Mouse (Mus musculus): ENCODE results near the gene Jagn1. TPM values are rescaled to one million over a fixed set of nuclear protein-coding genes. Genes with fewer than 3 reads are reported as not detected.

Gene Jagn1
- polyA plus RNA-seq, 1 experiment from 2014 or later, result 86.0 TPM

DNA sequence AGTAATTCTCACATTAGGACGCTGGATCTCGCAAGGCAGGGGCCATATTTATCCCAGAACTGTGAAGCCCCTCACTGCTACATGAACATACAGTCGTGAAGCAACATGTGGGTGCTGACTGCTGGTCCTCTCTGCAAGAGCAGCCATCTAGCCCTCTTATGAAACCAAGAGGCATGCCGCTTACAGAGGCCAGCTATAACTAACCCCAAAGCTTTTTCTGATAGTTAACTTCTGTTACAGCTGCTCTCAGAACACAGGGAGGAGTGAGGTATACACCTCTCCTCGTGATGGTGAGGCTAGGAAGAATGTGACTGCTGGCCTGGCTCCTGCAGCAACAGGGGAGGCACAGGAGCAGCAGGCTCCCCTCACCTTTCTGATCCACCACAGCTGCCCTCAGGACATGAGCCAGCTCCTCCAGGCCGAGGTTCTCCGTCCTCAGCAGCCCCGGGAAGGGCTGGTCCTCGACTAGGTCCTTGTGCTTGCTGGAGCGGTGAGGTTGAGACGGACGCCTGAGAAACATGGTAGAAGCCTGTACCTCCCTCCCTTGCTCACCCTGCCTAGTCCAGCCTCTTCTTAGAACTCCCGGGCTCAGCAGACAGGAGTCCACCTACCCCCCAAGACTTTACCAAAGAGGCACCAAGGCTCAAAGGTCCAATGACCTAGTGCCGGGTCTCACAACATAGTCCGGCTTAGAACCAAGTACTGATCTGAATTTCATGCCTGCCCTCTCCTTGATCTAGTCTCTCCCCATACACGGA lies 23.7 kb upstream of the Jagn1 start:
- peak; percentile 58 for ATAC-seq
- 14% methylated on average over 16 of the region's 16 CpGs for WGBS
- peaks cover 24% of the 10 kb centered on the region for H3K36me3 ChIP-seq (ENCODE audit: poor library complexity, severe bottlenecking)
- no peaks in the 10 kb centered on the region for H3K27me3 ChIP-seq
- H3K4me3 ChIP-seq, result peak overlapping the region; percentile 58
- H3K27ac ChIP-seq, result no peak overlapping the region
- peaks cover 13% of the 10 kb centered on the region for H3K4me1 ChIP-seq
- peak overlapping the region; percentile 74 for H3K4me2 ChIP-seq
- peak overlapping the region; percentile 73 for H3K9ac ChIP-seq
- no peaks in the 10 kb centered on the region for H3K9me3 ChIP-seq (replicated peaks)

DNA sequence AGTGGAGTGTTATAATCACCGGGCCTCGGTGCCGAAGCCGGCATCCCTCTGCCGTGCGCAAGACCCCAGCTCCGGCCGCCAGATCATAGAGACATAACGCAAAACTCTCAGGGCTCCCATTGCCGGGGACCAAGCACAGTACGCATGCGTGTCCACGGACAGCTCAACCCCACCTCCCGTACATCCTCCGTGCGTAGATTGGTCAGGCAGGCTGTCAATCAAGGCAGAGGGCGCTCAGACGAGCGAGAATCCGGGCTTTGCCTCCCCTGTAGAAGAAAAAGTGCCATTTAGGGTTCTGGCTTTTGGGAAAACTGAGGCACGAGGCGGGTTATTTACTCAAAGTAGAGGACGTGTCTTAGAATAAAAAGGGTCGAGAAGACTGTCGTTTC lies 23.2 kb upstream of the Jagn1 start, which contains the start of gene Rpusd3:
Gene Rpusd3 (minus strand): TSS at position 142 of the 389 bp plus-strand sequence.
- under 1% methylated on average over 25 of the region's 25 CpGs for WGBS
- Histone ChIP-seq H3K27me3 (no peaks in the 10 kb centered on the region), H3K27ac (no peak within 1 kb of the TSS)

DNA sequence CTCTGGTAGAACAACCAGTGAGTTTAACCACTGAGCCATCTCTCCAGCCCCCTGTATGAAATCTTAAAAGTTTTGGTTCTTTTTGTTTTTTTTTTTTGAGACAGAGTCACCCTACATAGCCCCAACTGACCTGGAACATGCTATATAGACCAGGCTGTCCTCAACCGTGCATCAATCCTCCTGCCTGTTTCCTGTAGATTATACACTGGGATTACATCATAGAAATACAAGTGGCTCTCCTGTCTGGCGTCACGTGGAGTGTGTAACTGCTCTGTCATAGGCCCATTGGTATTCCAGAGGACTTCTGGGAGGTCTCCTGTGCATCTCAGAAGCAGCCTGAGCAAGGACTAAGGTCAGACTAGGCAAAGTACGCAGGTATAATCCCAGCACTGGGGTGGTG lies 19.4 kb upstream of the Jagn1 start:
- Histone ChIP-seq H3K9ac (no peak overlapping the region), H3K36me3 (ENCODE audit: poor library complexity, severe bottlenecking) (no peaks in the 10 kb centered on the region), H3K4me2 (no peak overlapping the region), H3K27me3 (0 out of 2 replicates have a peak, but pooled peaks cover 5% of the 10 kb centered on the region), H3K27ac (no peak overlapping the region), H3K9me3 (replicated peaks) (peaks cover 5% of the 10 kb centered on the region), H3K4me3 (no peak overlapping the region), H3K4me1 (peaks cover 7% of the 10 kb centered on the region)
- no peak for ATAC-seq
- 79% methylated on average over 4 of the region's 4 CpGs for WGBS

More for the DNA sequence above, 23.2 kb upstream of the Jagn1 start, which contains the start of gene Rpusd3:
- Histone ChIP-seq H3K4me1 (peaks cover 13% of the 10 kb centered on the region), H3K4me2 (peak within 1 kb of the TSS; percentile 74), H3K9me3 (replicated peaks) (no peaks in the 10 kb centered on the region), H3K4me3 (peak within 1 kb of the TSS; percentile 58), H3K9ac (peak within 1 kb of the TSS; percentile 73), H3K36me3 (ENCODE audit: poor library complexity, severe bottlenecking) (peaks cover 24% of the 10 kb centered on the region)
- peak; percentile 99 for ATAC-seq

DNA sequence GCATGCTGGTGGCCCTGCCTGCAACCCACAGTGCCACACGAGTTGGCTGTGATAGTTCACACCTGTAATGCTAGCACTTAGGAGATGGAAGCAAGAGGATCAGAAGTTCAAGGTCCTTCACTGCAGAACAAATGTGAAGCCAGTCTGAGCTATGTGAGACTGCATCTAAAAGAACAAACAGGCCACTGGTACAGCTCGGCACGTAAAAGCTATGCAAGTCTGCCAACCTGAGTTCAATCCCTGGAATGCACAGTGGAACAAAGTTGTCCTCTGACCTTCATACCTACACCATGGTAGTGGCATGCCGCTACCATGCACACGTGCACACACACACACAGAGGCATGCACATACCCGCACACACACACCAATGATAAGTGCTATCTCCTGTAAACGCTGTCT lies 18.2 kb upstream of the Jagn1 start:
- 83% methylated on average over 7 of the region's 7 CpGs for WGBS
- no peak for ATAC-seq
- Histone ChIP-seq H3K27ac (no peak overlapping the region), H3K9me3 (replicated peaks) (peaks cover 5% of the 10 kb centered on the region), H3K4me1 (no peaks in the 10 kb centered on the region), H3K9ac (no peak overlapping the region), H3K27me3 (0 out of 2 replicates have a peak, but pooled peaks cover 5% of the 10 kb centered on the region), H3K4me2 (no peak overlapping the region), H3K36me3 (ENCODE audit: poor library complexity, severe bottlenecking) (no peaks in the 10 kb centered on the region), H3K4me3 (no peak overlapping the region)

DNA sequence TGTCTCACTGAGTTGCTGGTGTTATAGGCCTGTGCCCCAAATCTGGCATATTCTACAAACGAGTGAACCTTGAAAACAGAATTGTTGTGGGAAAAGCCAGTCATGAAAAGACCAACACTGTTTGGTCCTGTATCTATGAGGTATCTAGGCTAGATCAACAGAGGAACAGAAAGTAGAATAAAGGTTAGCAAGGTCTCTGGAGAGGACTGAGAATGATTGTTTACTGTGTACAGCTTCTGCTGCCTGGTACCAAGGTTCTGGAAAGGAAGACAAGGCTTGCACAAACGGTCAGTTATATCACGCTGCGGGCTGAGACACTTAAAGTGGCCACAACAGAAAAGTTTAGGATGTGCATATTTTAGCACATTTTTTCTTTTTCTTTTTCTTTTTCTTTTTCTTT lies 15.7 kb upstream of the Jagn1 start:
- Histone ChIP-seq H3K4me3 (no peak overlapping the region), H3K27ac (no peak overlapping the region), H3K4me1 (no peaks in the 10 kb centered on the region), H3K36me3 (ENCODE audit: poor library complexity, severe bottlenecking) (no peaks in the 10 kb centered on the region), H3K9ac (no peak overlapping the region), H3K9me3 (replicated peaks) (peaks cover 5% of the 10 kb centered on the region), H3K4me2 (no peak overlapping the region), H3K27me3 (0 out of 2 replicates have a peak, but pooled peaks cover 5% of the 10 kb centered on the region)
- WGBS, result 91% methylated on average over 4 of the region's 4 CpGs
- ATAC-seq, result no peak

DNA sequence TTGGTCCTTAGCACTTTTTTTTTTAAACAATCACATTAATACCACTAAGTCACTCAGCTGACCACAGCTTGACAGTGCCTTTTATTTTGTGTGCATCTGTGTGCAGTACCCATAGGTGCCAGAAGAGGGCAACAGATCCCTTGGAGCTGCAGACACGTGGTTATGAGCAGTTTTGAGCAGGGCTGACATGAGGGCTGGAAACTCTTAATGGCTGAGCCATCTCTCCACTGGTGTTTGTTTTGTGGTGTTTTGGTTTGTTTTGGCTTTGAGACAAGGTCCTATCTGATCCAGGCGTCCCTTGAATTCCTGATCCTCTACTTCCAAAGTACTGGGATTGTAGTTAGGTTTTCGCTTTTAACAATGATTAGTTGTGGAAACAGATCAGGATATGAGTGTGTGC lies 15.0 kb upstream of the Jagn1 start:
- 68% methylated on average over 3 of the region's 3 CpGs for WGBS
- H3K9me3 ChIP-seq (replicated peaks), result peaks cover 5% of the 10 kb centered on the region
- no peak overlapping the region for H3K4me3 ChIP-seq
- H3K36me3 ChIP-seq (ENCODE audit: poor library complexity, severe bottlenecking), result no peaks in the 10 kb centered on the region
- ATAC-seq, result no peak
- H3K4me1 ChIP-seq, result no peaks in the 10 kb centered on the region
- H3K9ac ChIP-seq, result no peak overlapping the region
- no peak overlapping the region for H3K4me2 ChIP-seq
- 0 out of 2 replicates have a peak, but pooled peaks cover 5% of the 10 kb centered on the region for H3K27me3 ChIP-seq
- H3K27ac ChIP-seq, result no peak overlapping the region

DNA sequence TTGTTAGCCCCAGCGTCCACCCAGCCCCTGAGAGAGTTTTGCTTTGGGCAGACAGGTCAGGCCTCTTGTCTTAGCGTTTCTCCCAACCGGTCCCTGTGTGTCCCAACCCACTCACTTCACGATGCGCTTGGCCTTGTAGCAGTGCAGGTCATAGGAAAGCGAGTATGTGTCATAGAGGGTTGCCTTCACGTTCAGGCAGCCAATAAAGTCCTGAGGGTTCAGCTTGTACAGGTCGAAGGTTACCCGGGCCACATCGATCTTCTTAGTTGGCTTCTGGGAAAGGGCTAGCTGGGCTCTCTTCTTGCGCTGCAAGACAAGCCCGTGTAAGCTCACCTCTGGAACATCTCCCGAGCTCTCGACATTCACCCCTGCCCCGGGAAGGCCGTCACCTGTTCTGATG lies 14.4 kb upstream of the Jagn1 start:
- Histone ChIP-seq H3K4me1 (no peaks in the 10 kb centered on the region), H3K36me3 (ENCODE audit: poor library complexity, severe bottlenecking) (no peaks in the 10 kb centered on the region), H3K9me3 (replicated peaks) (peaks cover 5% of the 10 kb centered on the region), H3K27ac (no peak overlapping the region), H3K9ac (no peak overlapping the region), H3K4me2 (no peak overlapping the region), H3K4me3 (no peak overlapping the region), H3K27me3 (0 out of 2 replicates have a peak, but pooled peaks cover 5% of the 10 kb centered on the region)
- no peak for ATAC-seq
- 93% methylated on average over 16 of the region's 16 CpGs for WGBS

DNA sequence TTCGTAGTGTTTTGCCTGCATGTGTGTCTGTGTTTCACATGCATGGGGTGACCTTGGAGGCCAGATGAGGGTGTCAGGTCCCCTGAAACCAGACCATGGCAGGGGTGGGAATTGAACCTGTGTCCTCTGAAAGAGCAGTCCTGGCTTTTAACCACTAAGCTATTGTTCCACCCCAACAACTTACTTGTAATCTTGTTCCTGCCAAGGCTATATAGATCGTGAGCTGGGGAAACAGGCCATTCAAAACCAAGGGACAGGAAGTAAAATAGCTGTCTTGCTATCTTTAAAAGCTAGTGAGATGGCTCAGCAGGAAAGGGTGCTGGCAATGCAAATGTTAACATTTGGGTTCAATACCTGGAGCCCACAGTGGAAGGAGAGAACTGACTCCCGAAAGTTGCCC lies 12.4 kb upstream of the Jagn1 start:
- no peak for ATAC-seq
- WGBS, result 87% methylated on average over 3 of the region's 3 CpGs
- H3K4me1 ChIP-seq, result no peaks in the 10 kb centered on the region
- no peaks in the 10 kb centered on the region for H3K36me3 ChIP-seq (ENCODE audit: poor library complexity, severe bottlenecking)
- no peak overlapping the region for H3K27ac ChIP-seq
- H3K9ac ChIP-seq, result no peak overlapping the region
- 0 out of 2 replicates have a peak, but pooled peaks cover 5% of the 10 kb centered on the region for H3K27me3 ChIP-seq
- no peak overlapping the region for H3K4me3 ChIP-seq
- no peak overlapping the region for H3K4me2 ChIP-seq
- H3K9me3 ChIP-seq (replicated peaks), result peaks cover 5% of the 10 kb centered on the region

DNA sequence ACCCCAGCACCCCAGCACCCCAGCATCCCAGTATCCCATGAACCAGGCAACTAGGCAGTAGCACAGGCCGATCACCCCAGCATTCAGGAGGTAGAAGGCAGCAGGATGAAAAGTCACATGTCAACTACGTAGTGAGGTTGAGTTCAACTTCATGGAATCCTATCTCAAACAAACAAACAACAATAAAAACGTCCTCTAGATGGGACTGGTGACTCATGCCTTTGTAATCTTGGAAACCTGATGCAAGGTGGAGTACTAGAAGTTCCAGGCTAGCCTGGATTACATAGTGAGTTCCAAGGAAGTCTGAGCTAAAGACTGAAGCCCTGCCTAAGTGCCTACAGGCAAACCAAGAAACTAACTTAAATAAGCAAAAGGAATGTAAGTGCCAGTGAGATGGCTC lies 11.5 kb upstream of the Jagn1 start:
- H3K4me3 ChIP-seq, result no peak overlapping the region
- no peak for ATAC-seq
- H3K9me3 ChIP-seq (replicated peaks), result peaks cover 5% of the 10 kb centered on the region
- no peaks in the 10 kb centered on the region for H3K36me3 ChIP-seq (ENCODE audit: poor library complexity, severe bottlenecking)
- no peak overlapping the region for H3K4me2 ChIP-seq
- no peak overlapping the region for H3K9ac ChIP-seq
- no peaks in the 10 kb centered on the region for H3K4me1 ChIP-seq
- 52% methylated on average over 3 of the region's 3 CpGs for WGBS
- no peaks in the 10 kb centered on the region for H3K27me3 ChIP-seq
- no peak overlapping the region for H3K27ac ChIP-seq

DNA sequence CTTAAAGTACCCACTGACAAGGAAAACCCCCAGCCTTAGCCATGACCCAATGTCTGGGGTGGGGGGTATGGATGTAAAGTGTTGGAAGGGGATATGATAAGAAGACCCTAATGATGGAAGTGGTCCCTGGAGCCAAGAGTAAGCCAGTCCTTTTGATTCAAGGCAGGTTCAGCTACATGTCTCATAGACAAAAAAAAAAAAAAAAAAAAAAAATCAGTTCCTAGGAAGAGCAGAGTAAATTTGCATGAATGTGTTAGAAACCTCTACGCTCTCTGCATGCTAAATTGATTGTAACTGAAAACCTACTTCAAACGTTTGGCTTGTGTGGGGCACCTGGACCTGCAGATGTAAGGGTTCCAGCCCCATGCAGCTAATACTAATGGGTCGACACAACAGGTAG lies 10.6 kb upstream of the Jagn1 start:
- H3K27me3 ChIP-seq, result no peaks in the 10 kb centered on the region
- no peaks in the 10 kb centered on the region for H3K36me3 ChIP-seq (ENCODE audit: poor library complexity, severe bottlenecking)
- H3K9me3 ChIP-seq (replicated peaks), result peaks cover 5% of the 10 kb centered on the region
- H3K4me3 ChIP-seq, result no peak overlapping the region
- H3K9ac ChIP-seq, result no peak overlapping the region
- H3K4me1 ChIP-seq, result no peaks in the 10 kb centered on the region
- H3K27ac ChIP-seq, result no peak overlapping the region
- 65% methylated on average over 3 of the region's 3 CpGs for WGBS
- ATAC-seq, result no peak
- no peak overlapping the region for H3K4me2 ChIP-seq

DNA sequence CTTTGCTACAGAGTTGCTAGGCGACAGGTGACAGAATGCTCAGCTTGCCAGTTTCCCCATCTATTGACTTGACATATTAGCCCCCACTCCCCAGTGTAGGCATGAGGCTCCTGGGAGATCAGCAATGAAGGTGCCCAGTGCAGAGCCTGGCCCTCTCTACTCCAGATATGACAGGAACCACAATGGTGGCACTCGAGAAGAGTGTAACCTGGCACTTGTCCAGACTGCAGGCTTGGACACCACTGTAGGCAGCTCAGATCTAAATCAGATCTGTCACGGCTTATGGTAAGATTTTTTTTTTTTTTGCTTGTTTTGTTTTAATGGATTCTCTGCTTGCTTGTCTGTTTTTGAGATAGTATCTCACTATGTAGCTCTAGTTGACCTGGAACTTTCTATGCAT lies 8.7 kb upstream of the Jagn1 start:
- H3K9ac ChIP-seq, result no peak overlapping the region
- 85% methylated on average over 3 of the region's 3 CpGs for WGBS

DNA sequence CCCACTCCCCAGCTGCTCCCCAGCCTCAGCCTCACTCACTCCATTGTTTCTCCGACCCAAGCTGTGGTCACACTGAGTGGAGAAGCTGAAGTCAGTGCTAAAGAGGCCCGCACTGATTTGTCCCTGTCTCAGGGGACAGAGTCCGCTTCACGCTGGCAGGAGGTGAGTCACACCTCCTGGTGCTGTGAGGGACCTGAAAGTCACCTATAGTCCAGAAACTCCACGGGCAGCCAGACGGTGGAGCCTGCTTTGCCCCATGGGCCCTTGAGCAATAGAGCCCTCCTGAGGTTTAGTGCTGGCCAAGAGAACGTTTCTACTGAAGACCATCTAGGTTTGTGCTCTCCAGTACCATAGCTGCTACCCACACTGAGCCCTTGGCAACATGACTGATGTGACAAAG lies 7.7 kb upstream of the Jagn1 start:
- Histone ChIP-seq H3K27me3 (no peaks in the 10 kb centered on the region), H3K4me2 (no peak overlapping the region), H3K4me3 (no peak overlapping the region), H3K4me1 (no peaks in the 10 kb centered on the region), H3K27ac (no peak overlapping the region), H3K9me3 (replicated peaks) (no peaks in the 10 kb centered on the region), H3K9ac (no peak overlapping the region), H3K36me3 (ENCODE audit: poor library complexity, severe bottlenecking) (no peaks in the 10 kb centered on the region)
- 70% methylated on average over 7 of the region's 7 CpGs for WGBS
- ATAC-seq, result no peak

More for the DNA sequence above, 8.7 kb upstream of the Jagn1 start:
- no peak overlapping the region for H3K4me3 ChIP-seq
- no peak overlapping the region for H3K4me2 ChIP-seq
- no peak for ATAC-seq
- H3K27ac ChIP-seq, result no peak overlapping the region
- H3K4me1 ChIP-seq, result no peaks in the 10 kb centered on the region
- no peaks in the 10 kb centered on the region for H3K27me3 ChIP-seq
- H3K36me3 ChIP-seq (ENCODE audit: poor library complexity, severe bottlenecking), result no peaks in the 10 kb centered on the region
- H3K9me3 ChIP-seq (replicated peaks), result no peaks in the 10 kb centered on the region
